Mouse (Mus musculus): ENCODE data around the gene Arfgef3.

Arfgef3 gene

DNA sequence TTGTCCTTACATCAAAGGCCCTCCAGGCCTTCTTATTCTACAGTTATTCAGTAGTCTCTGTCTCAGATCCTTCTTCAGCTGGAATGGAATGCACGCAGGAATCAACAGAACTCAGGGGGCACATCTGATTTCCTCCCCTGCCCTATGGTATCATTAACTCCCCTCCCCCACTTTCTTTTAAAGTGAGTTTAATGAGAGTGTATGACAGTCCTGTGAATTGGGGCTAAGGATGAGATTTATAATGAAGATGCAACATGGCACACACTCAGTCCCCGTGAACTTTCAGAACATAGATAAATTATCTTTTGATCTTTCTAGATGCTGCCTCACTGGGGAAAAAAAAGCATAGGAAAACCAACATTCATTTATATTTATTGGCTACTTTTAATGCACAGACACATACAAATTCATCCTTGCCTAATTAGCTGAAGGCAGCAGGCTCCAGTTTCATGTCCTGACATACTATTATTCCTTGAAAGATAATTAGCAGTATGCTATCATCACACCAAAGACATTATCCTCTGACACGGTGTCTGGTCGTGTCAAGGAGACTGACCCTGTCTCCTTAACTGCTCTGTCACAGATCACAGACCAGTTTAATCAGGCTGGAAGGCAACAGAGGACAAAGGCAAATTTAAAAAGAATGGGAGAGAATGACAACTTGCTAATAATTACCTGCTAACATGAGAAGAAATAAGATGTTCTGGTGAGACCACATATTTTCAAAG, 39.2 kb downstream of the Arfgef3 start:
- no peak for TF ChIP-seq GATA4 (IDR thresholded peaks at IDR 0.05; ENCODE audit: insufficient replicate concordance, low read length)

- no peak for TF ChIP-seq GATA4 (IDR thresholded peaks at IDR 0.05; ENCODE audit: insufficient replicate concordance, low read length)
These were observed 42.2 kb downstream of the Arfgef3 start for GRCm38 (mm10) chr10:18701517-18701916.

DNA sequence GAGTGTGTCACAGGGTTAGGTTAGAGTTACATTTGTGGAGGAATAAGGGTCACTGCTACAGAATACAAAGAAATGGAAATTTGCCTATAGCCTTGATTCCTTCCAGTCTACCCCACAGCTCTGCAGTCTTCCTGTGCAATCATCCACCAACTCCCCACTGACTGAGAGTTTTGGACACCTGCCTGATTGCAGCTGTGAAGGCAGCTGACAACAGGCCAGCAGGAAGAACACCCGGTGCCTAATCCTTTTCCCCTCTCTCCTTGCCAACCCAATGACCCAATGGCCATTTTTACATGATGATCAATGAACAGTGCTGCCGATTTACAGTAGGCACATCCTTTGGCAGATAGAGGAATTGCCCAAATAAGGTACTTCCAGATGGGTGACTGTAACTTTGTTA, 43.6 kb downstream of the Arfgef3 start:
- TF ChIP-seq GATA4 (IDR thresholded peaks at IDR 0.05; ENCODE audit: insufficient replicate concordance, low read length): no peak

DNA sequence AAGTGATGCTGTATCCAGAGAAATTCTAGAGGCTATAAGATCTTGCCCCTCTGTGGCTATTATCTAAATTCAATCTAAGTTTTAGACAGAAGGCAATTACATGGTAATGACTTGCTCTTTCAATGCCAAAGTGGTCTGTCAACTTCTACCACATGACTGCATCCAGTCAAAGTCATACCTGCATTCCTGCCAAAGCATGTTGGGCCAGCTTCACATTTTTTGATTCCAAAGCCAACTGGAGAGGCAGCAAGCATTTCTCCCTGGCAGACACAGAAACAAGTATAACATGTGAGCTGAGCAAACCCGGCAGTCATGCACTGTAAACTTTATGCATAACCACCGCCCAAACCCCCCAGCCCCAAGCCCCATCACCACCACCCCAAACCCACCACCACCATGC, 44.6 kb downstream of the Arfgef3 start:
- no peak for TF ChIP-seq GATA4 (IDR thresholded peaks at IDR 0.05; ENCODE audit: insufficient replicate concordance, low read length)

- no peak for TF ChIP-seq GATA4 (IDR thresholded peaks at IDR 0.05; ENCODE audit: insufficient replicate concordance, low read length)
These were observed 47.3 kb downstream of the Arfgef3 start for GRCm38 (mm10) chr10:18696461-18696860.

DNA sequence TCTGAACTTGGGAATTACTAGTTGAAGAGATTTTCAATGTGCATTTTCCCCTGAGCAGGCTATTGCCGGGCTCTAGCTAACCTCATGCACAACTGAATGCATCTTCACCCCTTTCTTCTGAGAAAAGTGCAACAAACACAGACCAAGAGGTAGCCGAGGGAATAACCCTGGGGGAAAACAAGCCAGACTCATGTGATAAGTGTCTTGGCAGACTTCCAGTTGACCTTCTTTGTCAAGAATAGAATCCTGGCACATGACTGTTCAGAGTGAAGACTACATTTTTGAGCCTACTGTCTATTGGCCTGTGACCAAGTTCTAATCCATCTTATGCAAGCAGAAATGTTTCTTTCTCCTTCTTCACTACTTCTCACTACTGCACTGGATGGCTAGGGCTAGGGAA, 55.5 kb downstream of the Arfgef3 start:
- no peak for TF ChIP-seq GATA4 (IDR thresholded peaks at IDR 0.05; ENCODE audit: insufficient replicate concordance, low read length)

GRCm38 (mm10) chr10:18681385-18681954, 62.3 kb downstream of the Arfgef3 start:
- no peak for TF ChIP-seq GATA4 (IDR thresholded peaks at IDR 0.05; ENCODE audit: insufficient replicate concordance, low read length)

GRCm38 (mm10) chr10:18680661-18681384, 62.9 kb downstream of the Arfgef3 start:
- no peak for TF ChIP-seq GATA4 (IDR thresholded peaks at IDR 0.05; ENCODE audit: insufficient replicate concordance, low read length)

DNA sequence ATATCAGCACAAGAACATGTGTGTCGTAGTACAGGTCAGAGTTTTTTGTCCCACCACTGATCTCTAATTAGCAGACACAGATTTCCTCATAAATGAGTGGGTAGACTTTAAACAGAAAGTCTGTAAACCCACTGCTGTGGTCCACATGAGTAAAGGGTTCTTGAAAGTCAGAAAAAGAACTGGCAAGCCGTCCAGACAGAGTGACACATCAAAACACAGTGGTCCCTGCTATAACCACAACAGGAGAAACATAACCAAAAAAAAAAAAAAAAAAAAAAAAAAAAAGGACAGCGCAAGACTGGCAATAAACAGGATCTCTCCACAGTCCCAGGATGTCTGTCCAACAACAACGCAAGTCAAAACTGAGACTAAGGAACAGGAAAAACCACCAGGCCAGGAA, 64.9 kb downstream of the Arfgef3 start:
- no peak for TF ChIP-seq GATA4 (IDR thresholded peaks at IDR 0.05; ENCODE audit: insufficient replicate concordance, low read length)

- no peak for TF ChIP-seq GATA4 (IDR thresholded peaks at IDR 0.05; ENCODE audit: insufficient replicate concordance, low read length)
These were observed 79.0 kb downstream of the Arfgef3 start for GRCm38 (mm10) chr10:18664794-18665193.

DNA sequence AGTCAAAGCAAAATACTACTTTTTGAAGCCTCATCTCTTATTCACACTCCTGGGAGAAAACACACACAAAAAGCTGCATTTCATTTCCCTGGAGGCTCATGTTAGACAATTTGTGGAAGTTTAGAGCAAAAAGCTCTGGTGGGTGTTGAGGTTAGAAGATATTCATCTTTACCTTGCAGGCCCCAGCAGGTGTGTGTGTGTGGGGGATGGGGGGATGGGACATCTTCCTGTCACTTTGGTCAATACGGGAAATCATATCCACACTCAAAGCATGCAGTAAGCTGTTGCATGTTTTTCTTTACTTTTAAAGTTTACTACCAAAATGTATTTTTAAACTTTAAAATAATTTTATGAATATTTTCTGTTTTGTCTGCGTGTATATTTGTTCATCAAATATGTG, 79.7 kb downstream of the Arfgef3 start:
- TF ChIP-seq GATA4 (IDR thresholded peaks at IDR 0.05; ENCODE audit: insufficient replicate concordance, low read length): no peak

DNA sequence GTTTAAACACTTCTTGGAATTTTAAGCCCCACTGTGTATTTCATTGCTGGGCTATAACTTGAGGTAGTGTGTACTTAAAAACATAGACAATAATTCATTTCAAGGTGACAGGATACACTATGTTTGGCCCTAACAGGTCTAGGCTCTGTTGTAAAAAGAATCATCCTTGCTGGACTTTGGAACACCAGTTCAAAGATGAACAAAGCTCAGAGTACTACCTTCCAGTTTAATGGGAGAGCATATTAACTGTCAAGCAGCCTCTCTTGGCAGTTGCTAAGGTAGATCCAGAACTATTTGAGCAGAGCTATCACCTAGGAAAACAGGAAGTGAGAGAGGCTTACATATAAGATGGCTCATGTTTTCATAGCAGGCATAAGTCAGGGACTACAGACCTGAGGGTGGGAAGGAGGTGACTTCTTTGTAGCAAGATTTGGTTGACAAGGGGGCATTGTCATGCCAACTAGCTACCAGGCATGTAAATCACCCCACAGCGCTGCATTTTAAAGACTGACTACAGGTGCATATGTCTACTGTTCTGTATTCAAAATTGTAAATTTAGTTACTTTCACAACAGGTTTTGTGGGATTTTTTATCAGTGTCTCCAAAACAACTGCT, 82.0 kb downstream of the Arfgef3 start:
- no peak for TF ChIP-seq GATA4 (IDR thresholded peaks at IDR 0.05; ENCODE audit: insufficient replicate concordance, low read length)

DNA sequence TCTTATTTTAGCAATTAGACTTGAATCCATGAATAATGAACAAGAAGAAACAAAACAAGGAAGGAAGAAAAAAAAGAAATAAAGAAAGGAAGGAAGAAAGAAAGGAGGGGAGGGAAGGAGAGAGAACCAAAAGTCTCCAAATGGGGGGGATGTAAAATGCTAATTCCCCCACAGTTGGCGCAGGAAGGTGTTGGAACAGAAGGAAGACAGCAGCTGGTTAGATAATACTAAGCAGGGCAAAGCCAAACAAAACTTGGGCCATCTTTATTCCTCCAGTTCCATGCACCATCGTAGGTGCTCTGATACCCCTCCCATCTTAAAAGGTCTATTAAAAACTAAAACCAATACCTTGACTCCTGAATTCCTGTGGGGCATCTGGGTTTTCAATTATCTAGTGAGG, 82.8 kb downstream of the Arfgef3 start:
- no peak for TF ChIP-seq GATA4 (IDR thresholded peaks at IDR 0.05; ENCODE audit: insufficient replicate concordance, low read length)

- TF ChIP-seq GATA4 (IDR thresholded peaks at IDR 0.05; ENCODE audit: insufficient replicate concordance, low read length): no peak
These were observed 86.2 kb downstream of the Arfgef3 start for GRCm38 (mm10) chr10:18657588-18657987.

- TF ChIP-seq GATA4 (IDR thresholded peaks at IDR 0.05; ENCODE audit: insufficient replicate concordance, low read length): no peak
These were observed 96.7 kb downstream of the Arfgef3 start for GRCm38 (mm10) chr10:18647069-18647468.

DNA sequence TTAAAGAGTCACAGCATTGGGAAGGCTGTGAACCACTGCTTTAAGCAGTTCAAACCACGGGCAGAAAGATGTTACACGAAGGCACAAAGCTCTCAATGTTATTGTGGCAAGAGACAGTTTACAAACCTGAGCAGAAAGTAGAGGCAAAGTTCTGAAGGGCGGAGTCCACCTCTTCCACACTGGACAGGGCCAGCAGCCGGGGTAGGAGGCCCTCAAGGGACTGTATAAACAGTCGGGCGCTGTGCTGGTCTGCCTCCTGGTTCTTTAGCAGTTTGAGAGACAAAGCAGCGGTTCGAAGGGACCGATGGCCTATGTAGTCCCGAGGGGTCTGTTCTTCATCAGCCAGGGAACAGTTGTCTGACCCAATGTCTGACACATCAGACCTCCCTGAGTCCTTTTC, 97.7 kb downstream of the Arfgef3 start:
- no peak for TF ChIP-seq GATA4 (IDR thresholded peaks at IDR 0.05; ENCODE audit: insufficient replicate concordance, low read length)

Measured in liver, adult (tissue).